Mouse (Mus musculus): ENCODE measurements around the gene Elovl2. TPM values are rescaled to one million over a fixed set of nuclear protein-coding genes. Genes with fewer than 3 reads are reported as not detected.

Elovl2 gene
- total and polyA plus RNA-seq, 3 experiments, result not detected

GRCm38 (mm10) chr13:41250318-41250981 lies 30.2 kb upstream of the Elovl2 start:
- H3K79me2 ChIP-seq (ENCODE audit: control insufficient read depth, insufficient read depth, low read length, poor library complexity), result peaks cover 15% of the 10 kb centered on the region
- H3K36me3 ChIP-seq (ENCODE audit: control insufficient read depth in 1 of 2, insufficient read depth in 2 of 2, low read length in 2 of 2), result peaks cover 0 to 7% of the 10 kb centered on the region in 2 experiments
- H3K4me3 ChIP-seq (ENCODE audit: control insufficient read depth in 1 of 2, insufficient read depth in 1 of 2, low read depth in 2 of 2, low read length in 2 of 2), result peak overlapping the region; percentile 93 to 99
- peak in 1 of 2 experiments; percentile 61; a peak in 2 of 4 replicates for TF ChIP-seq EP300 (IDR thresholded peaks at IDR 0.05; ENCODE audit: low read depth in 1 of 2, low read length in 2 of 2)
- peak; percentile 29; the same call in 1 of the 2 replicates for TF ChIP-seq BHLHE40 (IDR thresholded peaks at IDR 0.05; ENCODE audit: borderline replicate concordance, low read depth, low read length)
- no peak for TF ChIP-seq ZKSCAN1 (IDR thresholded peaks at IDR 0.05; ENCODE audit: low read depth, low read length)
- peak; percentile 80; the same call in 1 of the 2 replicates for TF ChIP-seq MXI1 (IDR thresholded peaks at IDR 0.05; ENCODE audit: low read depth, low read length)
- no peak for TF ChIP-seq TBP (IDR thresholded peaks at IDR 0.05; ENCODE audit: low read depth, low read length)
- no peak for TF ChIP-seq JUND (IDR thresholded peaks at IDR 0.05; ENCODE audit: low read depth, low read length)
- 0 out of 2 replicates have a peak, but pooled peaks have one; percentile 31 for TF ChIP-seq ETS1 (IDR thresholded peaks at IDR 0.05; ENCODE audit: low read depth, low read length)
- no peak for TF ChIP-seq MAZ (IDR thresholded peaks at IDR 0.05; ENCODE audit: low read depth, low read length)
- TF ChIP-seq ZC3H11A (IDR thresholded peaks at IDR 0.05; ENCODE audit: low read depth, low read length), result no peak
- no peak for TF ChIP-seq NELFE (IDR thresholded peaks at IDR 0.05; ENCODE audit: low read depth, low read length)
- no peak for TF ChIP-seq TCF12 (IDR thresholded peaks at IDR 0.05; ENCODE audit: low read depth, low read length)
- TF ChIP-seq MAX (IDR thresholded peaks at IDR 0.05; ENCODE audit: low read length), result peak; percentile 3
- no peak for TF ChIP-seq CTCF (IDR thresholded peaks at IDR 0.05 in 2 of 3, conservative IDR thresholded peaks at IDR 0.05 in 1 of 3; ENCODE audit: control insufficient read depth in 1 of 3, insufficient read depth in 1 of 3, low read depth in 2 of 3, low read length in 3 of 3, poor library complexity in 1 of 3, severe bottlenecking in 1 of 3)
- no peak for TF ChIP-seq POLR2A (IDR thresholded peaks at IDR 0.05; ENCODE audit: control insufficient read depth in 1 of 2, insufficient read depth in 1 of 2, low read depth in 1 of 2, low read length in 2 of 2, poor library complexity in 1 of 2)
- TF ChIP-seq KAT2A (conservative IDR thresholded peaks at IDR 0.05; ENCODE audit: low read depth, low read length), result no peak
- no peak for TF ChIP-seq USF1 (IDR thresholded peaks at IDR 0.05; ENCODE audit: low read depth, low read length)
- TF ChIP-seq RAD21 (IDR thresholded peaks at IDR 0.05; ENCODE audit: low read depth, low read length), result no peak
- peak; percentile 95 for TF ChIP-seq ZNF384 (IDR thresholded peaks at IDR 0.05; ENCODE audit: low read depth, low read length)
- TF ChIP-seq SIN3A (IDR thresholded peaks at IDR 0.05; ENCODE audit: low read length), result peak; percentile 59; the same call in 1 of the 2 replicates
- TF ChIP-seq MYB (IDR thresholded peaks at IDR 0.05; ENCODE audit: low read depth, low read length), result peak; percentile 73
- H3K9ac ChIP-seq (ENCODE audit: control insufficient read depth, low read depth, low read length, poor library complexity, severe bottlenecking), result peak overlapping the region; percentile 89
- H3K27me3 ChIP-seq (ENCODE audit: control insufficient read depth in 1 of 2, insufficient read depth in 2 of 2, low read length in 2 of 2), result no peaks in the 10 kb centered on the region
- H3K4me1 ChIP-seq (ENCODE audit: control insufficient read depth in 1 of 2, insufficient read depth in 2 of 2, low read length in 2 of 2), result peaks cover 0 to 8% of the 10 kb centered on the region in 2 experiments; a peak in 1 of 4 replicates
- no peaks in the 10 kb centered on the region for H3K9me3 ChIP-seq (replicated peaks; ENCODE audit: insufficient read depth, low read length)
- peak overlapping the region; percentile 66 for H3K27ac ChIP-seq (ENCODE audit: control insufficient read depth, low read depth, low read length)
- DNase-seq (ENCODE audit: low read depth, low spot score), result peak; percentile 61
